Mouse (Mus musculus): ENCODE results near the gene Arnt. TPM values are rescaled to one million over a fixed set of nuclear protein-coding genes. Genes with fewer than 3 reads are reported as not detected.

Gene Arnt
- polyA plus RNA-seq, 1 experiment, result 258 TPM

DNA sequence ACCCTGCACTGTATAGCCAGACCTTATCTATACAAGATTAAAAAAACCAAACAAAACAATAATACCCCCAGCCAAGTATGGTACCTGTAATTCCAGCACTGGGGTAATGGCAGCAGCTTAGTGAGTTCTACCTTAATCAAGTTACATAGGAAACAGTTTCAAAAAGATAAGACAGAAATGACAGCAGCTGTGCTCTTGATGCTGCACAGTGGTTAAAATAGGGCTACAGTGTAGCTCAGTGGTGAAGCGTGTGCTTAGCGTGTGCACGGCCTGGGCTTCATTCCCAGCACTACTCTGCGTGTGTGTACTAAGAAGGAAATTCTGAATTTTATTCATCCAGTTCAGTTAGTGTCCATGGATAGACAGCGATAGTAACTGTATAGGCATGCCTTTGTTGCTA lies 22.2 kb downstream of the Arnt start:
- Histone ChIP-seq H3K27ac (ENCODE audit: insufficient read depth, low read depth, low read length) (no peak overlapping the region), H3K4me3 (ENCODE audit: insufficient read depth, low read depth, low read length) (no peak overlapping the region), H3K4me1 (ENCODE audit: control insufficient read depth, insufficient read depth, low read length) (no peaks in the 10 kb centered on the region)
- WGBS, result 98% methylated on average over 5 of the region's 5 CpGs
- no peak for TF ChIP-seq POLR2A (IDR thresholded peaks at IDR 0.05; ENCODE audit: insufficient read depth, low read depth, low read length)
- TF ChIP-seq CTCF (IDR thresholded peaks at IDR 0.05; ENCODE audit: insufficient read depth, low read depth, low read length), result no peak

DNA sequence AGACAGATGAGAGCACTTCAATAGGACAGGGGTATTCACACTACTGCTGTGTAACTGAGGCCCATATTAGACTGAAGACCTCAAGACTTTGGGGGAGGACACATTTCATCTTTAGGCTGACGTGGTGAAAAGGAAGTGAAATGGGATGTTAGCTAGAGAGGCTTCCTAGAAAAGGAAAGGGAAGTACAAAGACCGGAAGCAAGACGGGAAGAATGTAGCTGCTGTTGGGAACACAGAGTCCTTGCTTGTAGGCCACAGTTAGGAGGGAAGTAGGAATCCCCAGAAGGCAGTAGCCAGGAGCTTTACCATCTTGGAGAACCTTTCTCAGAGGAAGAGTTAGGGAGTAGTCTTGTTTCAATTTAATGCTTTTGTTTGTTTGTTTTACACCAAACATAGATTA lies 23.6 kb downstream of the Arnt start:
- TF ChIP-seq POLR2A (IDR thresholded peaks at IDR 0.05; ENCODE audit: insufficient read depth, low read depth, low read length), result no peak
- no peak for TF ChIP-seq CTCF (IDR thresholded peaks at IDR 0.05; ENCODE audit: insufficient read depth, low read depth, low read length)
- 77% methylated on average over 3 of the region's 3 CpGs for whole genome bisulfite sequencing
- H3K27ac ChIP-seq (ENCODE audit: insufficient read depth, low read depth, low read length), result no peak overlapping the region
- H3K4me3 ChIP-seq (ENCODE audit: insufficient read depth, low read depth, low read length), result no peak overlapping the region
- no peaks in the 10 kb centered on the region for H3K4me1 ChIP-seq (ENCODE audit: control insufficient read depth, insufficient read depth, low read length)

DNA sequence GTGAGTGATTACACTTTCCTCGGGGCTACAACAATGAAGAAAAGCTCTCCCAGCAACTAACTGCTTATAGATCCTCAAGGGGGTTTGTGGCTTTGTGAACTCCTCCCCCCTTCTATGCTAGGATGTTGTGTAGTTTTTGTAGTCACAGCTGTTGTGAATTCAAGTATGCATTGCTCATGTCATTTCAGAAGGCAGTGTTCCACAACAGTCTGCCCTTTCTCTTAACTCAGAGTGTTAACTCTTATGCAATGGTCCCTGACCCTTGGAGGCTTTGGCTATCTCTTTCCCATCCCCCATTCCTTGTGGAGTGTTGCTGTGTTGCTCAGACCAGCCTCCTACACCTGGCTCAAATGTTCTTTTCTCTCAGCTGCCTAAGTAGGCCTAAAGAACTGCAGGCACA lies 25.2 kb downstream of the Arnt start:
- WGBS, result 74% methylated on average over 1 of the region's 1 CpGs
- no peak for TF ChIP-seq CTCF (IDR thresholded peaks at IDR 0.05; ENCODE audit: insufficient read depth, low read depth, low read length)
- TF ChIP-seq POLR2A (IDR thresholded peaks at IDR 0.05; ENCODE audit: insufficient read depth, low read depth, low read length), result no peak

DNA sequence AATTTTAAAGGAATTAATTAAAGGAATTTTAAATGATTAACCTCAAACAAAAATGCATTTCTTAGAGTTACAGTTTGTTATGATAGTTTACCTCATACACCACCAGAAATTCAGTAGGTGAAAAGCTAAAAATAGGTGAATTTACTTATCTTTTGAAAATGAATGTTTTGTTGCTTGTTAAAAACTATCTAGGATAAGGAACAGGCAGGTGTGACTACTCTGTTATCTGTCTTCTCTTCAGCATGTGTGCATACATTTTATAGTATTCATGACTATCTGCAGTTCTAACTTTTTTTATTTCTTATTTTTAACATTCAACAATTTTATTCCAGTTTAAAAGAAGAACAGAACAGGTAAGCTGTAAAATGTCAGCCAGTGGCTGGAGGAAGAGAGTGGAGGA lies 29.7 kb downstream of the Arnt start:
- Histone ChIP-seq H3K4me3 (ENCODE audit: insufficient read depth, low read depth, low read length) (no peak overlapping the region), H3K27ac (ENCODE audit: insufficient read depth, low read depth, low read length) (no peak overlapping the region), H3K4me1 (ENCODE audit: control insufficient read depth, insufficient read depth, low read length) (no peaks in the 10 kb centered on the region)
- no peak for TF ChIP-seq POLR2A (IDR thresholded peaks at IDR 0.05; ENCODE audit: insufficient read depth, low read depth, low read length)
- no peak for TF ChIP-seq CTCF (IDR thresholded peaks at IDR 0.05; ENCODE audit: insufficient read depth, low read depth, low read length)

More for the DNA sequence above, 25.2 kb downstream of the Arnt start:
- Histone ChIP-seq H3K27ac (ENCODE audit: insufficient read depth, low read depth, low read length) (no peak overlapping the region), H3K4me1 (ENCODE audit: control insufficient read depth, insufficient read depth, low read length) (no peaks in the 10 kb centered on the region), H3K4me3 (ENCODE audit: insufficient read depth, low read depth, low read length) (no peak overlapping the region)

DNA sequence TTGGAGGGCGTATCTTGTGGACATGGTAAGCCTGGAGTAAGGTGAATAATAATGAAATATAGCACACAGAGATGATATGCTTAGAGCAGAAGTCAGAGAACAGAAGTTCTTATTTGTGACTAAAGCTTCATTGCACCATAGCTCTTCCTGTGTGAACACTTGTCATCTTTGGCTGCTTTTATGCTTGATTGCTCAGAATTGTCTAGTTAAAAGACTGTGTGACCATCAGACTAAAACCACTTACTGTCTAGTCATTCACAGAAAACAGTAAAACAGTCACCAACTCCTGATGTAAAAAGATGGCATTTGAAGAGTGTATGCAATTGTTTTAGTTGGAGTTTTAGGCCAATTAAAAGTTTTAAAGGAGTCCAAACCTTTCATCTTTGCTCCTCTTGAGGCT lies 44.8 kb downstream of the Arnt start:
- WGBS, result 97% methylated on average over 1 of the region's 1 CpGs
- Histone ChIP-seq H3K4me1 (ENCODE audit: control insufficient read depth, insufficient read depth, low read length) (no peaks in the 10 kb centered on the region), H3K27ac (ENCODE audit: insufficient read depth, low read depth, low read length) (no peak overlapping the region), H3K4me3 (ENCODE audit: insufficient read depth, low read depth, low read length) (no peak overlapping the region)
- TF ChIP-seq CTCF (IDR thresholded peaks at IDR 0.05; ENCODE audit: insufficient read depth, low read depth, low read length) (no peak), POLR2A (IDR thresholded peaks at IDR 0.05; ENCODE audit: insufficient read depth, low read depth, low read length) (no peak)

DNA sequence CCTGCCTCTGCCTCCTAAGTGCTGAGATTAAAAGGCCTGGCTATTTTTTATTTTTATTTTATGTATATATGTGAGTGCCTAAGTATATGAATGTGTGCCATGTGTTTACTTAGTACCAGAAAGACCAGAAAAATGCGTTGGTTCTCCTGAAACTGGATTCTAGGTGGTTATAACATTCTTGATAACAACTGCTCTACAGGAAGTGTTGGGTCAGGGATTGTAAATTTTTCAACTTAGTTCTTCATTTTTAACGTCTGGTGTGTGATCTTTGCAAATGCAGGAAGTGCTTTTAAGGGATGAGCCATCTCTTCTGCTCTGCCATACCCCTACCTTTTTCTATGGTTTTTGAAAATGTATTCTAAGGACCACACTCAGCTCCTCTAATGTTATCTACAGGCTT lies 52.2 kb downstream of the Arnt start:
- TF ChIP-seq POLR2A (IDR thresholded peaks at IDR 0.05; ENCODE audit: insufficient read depth, low read depth, low read length) (no peak), CTCF (IDR thresholded peaks at IDR 0.05; ENCODE audit: insufficient read depth, low read depth, low read length) (no peak)
- no peaks in the 10 kb centered on the region for H3K4me1 ChIP-seq (ENCODE audit: control insufficient read depth, insufficient read depth, low read length)
- no peak overlapping the region for H3K4me3 ChIP-seq (ENCODE audit: insufficient read depth, low read depth, low read length)
- H3K27ac ChIP-seq (ENCODE audit: insufficient read depth, low read depth, low read length), result no peak overlapping the region
- WGBS, result 96% methylated on average over 2 of the region's 2 CpGs

DNA sequence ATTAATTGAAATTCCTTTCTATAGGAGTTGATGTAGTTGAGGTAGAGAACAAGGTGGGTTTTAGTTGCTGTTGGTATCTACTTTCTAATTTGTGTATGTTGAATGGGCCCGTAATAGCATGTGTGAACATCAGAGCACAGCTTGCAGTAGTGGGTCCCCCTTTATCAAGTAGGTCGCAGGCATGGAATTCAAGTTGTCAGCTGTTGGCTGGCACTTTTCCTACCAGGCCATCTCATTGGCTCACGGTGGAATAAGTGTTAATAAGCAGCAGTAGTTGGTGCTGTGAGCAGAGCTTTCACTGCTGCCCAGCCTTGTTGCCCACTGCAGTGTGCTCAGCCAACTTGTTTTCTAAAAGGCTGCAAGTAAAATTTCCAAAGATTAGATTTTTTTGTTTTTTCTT lies 54.5 kb downstream of the Arnt start:
- no peaks in the 10 kb centered on the region for H3K4me1 ChIP-seq (ENCODE audit: control insufficient read depth, insufficient read depth, low read length)
- 73% methylated on average over 3 of the region's 3 CpGs for WGBS
- H3K27ac ChIP-seq (ENCODE audit: insufficient read depth, low read depth, low read length), result no peak overlapping the region
- no peak overlapping the region for H3K4me3 ChIP-seq (ENCODE audit: insufficient read depth, low read depth, low read length)
- TF ChIP-seq CTCF (IDR thresholded peaks at IDR 0.05; ENCODE audit: insufficient read depth, low read depth, low read length) (no peak), POLR2A (IDR thresholded peaks at IDR 0.05; ENCODE audit: insufficient read depth, low read depth, low read length) (no peak)

DNA sequence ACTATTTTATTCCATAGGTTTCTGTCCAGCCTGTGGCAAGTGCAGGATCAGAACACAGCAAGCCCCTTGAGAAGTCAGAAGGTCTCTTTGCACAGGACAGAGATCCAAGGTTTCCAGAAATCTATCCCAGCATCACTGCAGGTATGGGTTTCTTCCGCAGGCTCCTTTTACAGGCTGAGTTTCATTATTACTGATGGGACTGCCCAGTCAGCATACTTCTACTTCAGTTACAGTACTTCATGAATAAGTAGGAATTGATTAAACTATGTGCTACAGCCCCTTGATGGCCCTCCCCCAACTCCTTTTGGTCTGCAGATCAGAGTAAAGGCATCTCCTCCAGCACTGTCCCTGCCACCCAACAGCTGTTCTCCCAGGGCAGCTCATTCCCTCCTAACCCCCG lies 56.0 kb downstream of the Arnt start:
- TF ChIP-seq CTCF (IDR thresholded peaks at IDR 0.05; ENCODE audit: insufficient read depth, low read depth, low read length), result no peak
- 98% methylated on average over 2 of the region's 2 CpGs for WGBS
- Histone ChIP-seq H3K4me1 (ENCODE audit: control insufficient read depth, insufficient read depth, low read length) (no peaks in the 10 kb centered on the region), H3K27ac (ENCODE audit: insufficient read depth, low read depth, low read length) (no peak overlapping the region), H3K4me3 (ENCODE audit: insufficient read depth, low read depth, low read length) (no peak overlapping the region)

DNA sequence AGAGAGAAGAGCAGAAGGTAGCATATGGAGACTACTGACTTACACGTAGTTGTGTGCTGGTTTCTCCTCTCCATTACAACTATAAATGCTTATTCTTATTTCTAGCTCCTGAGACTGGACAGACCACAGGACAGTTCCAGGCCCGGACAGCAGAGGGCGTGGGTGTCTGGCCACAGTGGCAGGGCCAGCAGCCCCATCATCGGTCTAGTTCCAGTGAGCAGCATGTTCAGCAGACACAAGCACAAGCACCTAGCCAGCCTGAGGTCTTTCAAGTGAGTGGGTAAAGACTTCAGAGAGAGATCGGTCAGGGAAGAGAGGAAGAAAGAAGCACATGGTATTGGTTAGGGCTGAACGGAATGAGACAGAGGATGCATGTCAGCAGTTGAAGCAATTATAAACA lies 60.2 kb downstream of the Arnt start:
- H3K4me1 ChIP-seq (ENCODE audit: control insufficient read depth, insufficient read depth, low read length), result no peaks in the 10 kb centered on the region
- H3K4me3 ChIP-seq (ENCODE audit: insufficient read depth, low read depth, low read length), result no peak overlapping the region
- WGBS, result 63% methylated on average over 6 of the region's 6 CpGs
- no peak for TF ChIP-seq CTCF (IDR thresholded peaks at IDR 0.05; ENCODE audit: insufficient read depth, low read depth, low read length)
- no peak for TF ChIP-seq POLR2A (IDR thresholded peaks at IDR 0.05; ENCODE audit: insufficient read depth, low read depth, low read length)
- no peak overlapping the region for H3K27ac ChIP-seq (ENCODE audit: insufficient read depth, low read depth, low read length)

DNA sequence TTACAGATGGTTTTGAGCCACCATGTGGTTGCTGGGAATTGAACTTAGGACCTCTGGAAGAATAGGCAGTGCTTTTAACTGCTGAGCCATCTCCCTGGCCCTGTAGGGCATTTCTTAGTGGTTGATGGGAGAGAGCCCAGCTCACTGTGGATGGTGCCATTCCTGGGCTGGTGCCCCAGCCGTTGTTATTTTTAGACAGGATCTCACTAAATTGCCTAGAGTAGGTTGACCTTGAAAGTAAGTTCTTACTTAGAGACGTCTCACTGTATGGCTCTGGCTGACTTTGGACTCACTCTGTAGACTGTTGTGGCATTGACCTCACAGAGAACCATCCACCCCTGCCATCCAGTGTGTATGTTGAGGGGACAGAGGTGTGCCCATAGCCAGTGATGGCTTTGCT lies 64.0 kb downstream of the Arnt start:
- WGBS, result 60% methylated on average over 2 of the region's 2 CpGs

More for the DNA sequence above, 64.0 kb downstream of the Arnt start:
- no peak overlapping the region for H3K4me3 ChIP-seq (ENCODE audit: insufficient read depth, low read depth, low read length)
- no peak overlapping the region for H3K27ac ChIP-seq (ENCODE audit: insufficient read depth, low read depth, low read length)
- no peak for TF ChIP-seq CTCF (IDR thresholded peaks at IDR 0.05; ENCODE audit: insufficient read depth, low read depth, low read length)
- TF ChIP-seq POLR2A (IDR thresholded peaks at IDR 0.05; ENCODE audit: insufficient read depth, low read depth, low read length), result no peak
- H3K4me1 ChIP-seq (ENCODE audit: control insufficient read depth, insufficient read depth, low read length), result no peaks in the 10 kb centered on the region

Measured in olfactory bulb, adult 2 months (tissue).